Mouse (Mus musculus): ENCODE results near the gene Pde4dip. TPM values are rescaled to one million over a fixed set of nuclear protein-coding genes. Genes with fewer than 3 reads are reported as not detected.
A peak's percentile ranks its signal among the peaks of the same experiment; 100 is the strongest.

Gene Pde4dip
- total and polyA plus RNA-seq, 3 experiments, result 1,061 to 1,897 (median 1,629) TPM

DNA sequence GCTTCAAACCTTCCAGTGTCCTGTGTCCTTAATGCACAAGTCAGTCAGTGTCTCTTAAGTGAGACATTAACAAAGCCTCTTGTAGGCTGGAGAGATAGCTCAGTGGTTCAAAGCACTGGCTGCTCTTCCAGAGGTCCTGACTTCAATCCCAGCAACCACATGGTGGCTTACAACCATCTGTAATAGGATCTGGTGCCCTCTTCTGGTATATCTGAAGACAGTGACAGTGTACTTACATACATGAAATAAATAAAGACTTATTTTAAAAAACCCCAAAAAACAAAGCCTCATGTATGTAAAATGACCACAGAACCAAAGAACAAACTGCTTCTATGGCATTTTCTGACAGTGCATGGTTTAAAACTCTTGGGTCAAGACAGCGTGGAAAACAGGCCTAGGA is 172.6 kb downstream of the Pde4dip start:
- peak in 1 of 2 experiments; percentile 1 for DNase-seq
- H3K9ac ChIP-seq (ENCODE audit: low read depth, low read length), result no peak overlapping the region
- TF ChIP-seq POLR2A (IDR thresholded peaks at IDR 0.05; ENCODE audit: insufficient read depth, low read depth, low read length) (no peak), CTCF (IDR thresholded peaks at IDR 0.05) (peak; percentile 30; the same call in 1 of the 2 replicates)
- intact Hi-C loops (cut with DNase I), result no loop called here
- H3K4me3 ChIP-seq, result no peak overlapping the region
- no peak overlapping the region for H3K27ac ChIP-seq
- no peaks in the 10 kb centered on the region; the same call in 1 of the 2 replicates for H3K36me3 ChIP-seq (ENCODE audit: control insufficient read depth, insufficient read depth, low read length)
- no peaks in the 10 kb centered on the region for H3K79me2 ChIP-seq (replicated peaks; ENCODE audit: control insufficient read depth, insufficient read depth, low read length)
- H3K27me3 ChIP-seq (ENCODE audit: control insufficient read depth, insufficient read depth, low read length), result no peaks in the 10 kb centered on the region; the same call in 1 of the 2 replicates
- WGBS, result 84% methylated on average over 1 of the region's 1 CpGs
- no peaks in the 10 kb centered on the region for H3K4me1 ChIP-seq (ENCODE audit: control insufficient read depth, insufficient read depth, low read length)

DNA sequence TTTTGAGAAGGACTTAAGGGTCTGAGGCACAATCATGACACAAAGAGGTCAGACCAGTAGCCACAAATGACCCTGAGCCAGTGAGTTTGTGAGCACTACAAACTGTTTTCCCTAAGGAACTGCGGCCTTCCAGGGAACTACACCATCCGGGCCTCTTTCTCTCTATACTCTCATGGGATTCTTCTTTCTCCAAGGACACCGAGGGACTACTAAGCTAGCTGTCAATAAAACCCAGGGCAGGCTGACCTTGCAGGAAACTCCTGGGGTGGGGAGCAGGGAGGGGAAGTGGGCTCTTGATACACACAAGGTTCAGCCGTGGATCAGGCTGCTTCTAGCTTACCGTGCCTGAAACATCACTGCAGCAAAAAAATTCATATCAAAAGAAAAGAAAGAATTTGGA is 177.6 kb downstream of the Pde4dip start:
- Histone ChIP-seq H3K4me1 (ENCODE audit: control insufficient read depth, insufficient read depth, low read length) (no peaks in the 10 kb centered on the region), H3K27me3 (ENCODE audit: control insufficient read depth, insufficient read depth, low read length) (no peaks in the 10 kb centered on the region; the same call in 1 of the 2 replicates), H3K4me3 (no peak overlapping the region), H3K79me2 (replicated peaks; ENCODE audit: control insufficient read depth, insufficient read depth, low read length) (0 out of 2 replicates have a peak, but pooled peaks cover 1% of the 10 kb centered on the region), H3K27ac (no peak overlapping the region), H3K9ac (ENCODE audit: low read depth, low read length) (no peak overlapping the region), H3K36me3 (ENCODE audit: control insufficient read depth, insufficient read depth, low read length) (no peaks in the 10 kb centered on the region)
- WGBS, result 31% methylated on average over 5 of the region's 5 CpGs
- TF ChIP-seq POLR2A (IDR thresholded peaks at IDR 0.05; ENCODE audit: insufficient read depth, low read depth, low read length) (no peak), CTCF (IDR thresholded peaks at IDR 0.05) (no peak), EP300 (IDR thresholded peaks at IDR 0.05; ENCODE audit: insufficient read depth, low read depth, low read length) (no peak)
- DNase-seq, result no peak
- intact Hi-C loops (cut with DNase I), result no loop called here

DNA sequence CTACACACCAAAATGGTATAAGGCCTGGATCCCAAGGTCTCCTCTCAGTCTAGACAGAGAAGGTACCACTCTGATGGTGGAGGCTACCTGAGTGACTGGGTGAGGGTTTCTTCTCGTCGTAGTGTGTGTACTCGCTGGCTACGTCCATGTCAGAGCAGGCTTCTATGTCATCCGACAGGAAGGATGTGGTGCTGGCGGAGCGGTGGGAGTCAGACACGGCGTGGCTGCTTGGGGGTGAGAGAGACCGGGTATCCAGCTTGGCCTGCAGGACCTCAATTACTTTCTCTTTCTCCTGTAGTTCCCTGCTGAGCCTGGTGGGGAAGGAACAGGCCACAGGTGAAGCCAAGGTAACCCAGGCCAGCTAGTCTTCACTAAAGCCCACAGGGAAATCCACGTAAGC is 178.4 kb downstream of the Pde4dip start:
- Histone ChIP-seq H3K79me2 (replicated peaks; ENCODE audit: control insufficient read depth, insufficient read depth, low read length) (0 out of 2 replicates have a peak, but pooled peaks cover 1% of the 10 kb centered on the region), H3K27me3 (ENCODE audit: control insufficient read depth, insufficient read depth, low read length) (no peaks in the 10 kb centered on the region; the same call in 1 of the 2 replicates), H3K27ac (no peak overlapping the region), H3K9ac (ENCODE audit: low read depth, low read length) (no peak overlapping the region), H3K36me3 (ENCODE audit: control insufficient read depth, insufficient read depth, low read length) (no peaks in the 10 kb centered on the region), H3K4me3 (no peak overlapping the region), H3K4me1 (ENCODE audit: control insufficient read depth, insufficient read depth, low read length) (no peaks in the 10 kb centered on the region)
- intact Hi-C loops (cut with DNase I), result no loop called here
- no peak for DNase-seq
- TF ChIP-seq CTCF (IDR thresholded peaks at IDR 0.05) (no peak), POLR2A (IDR thresholded peaks at IDR 0.05; ENCODE audit: insufficient read depth, low read depth, low read length) (no peak), EP300 (IDR thresholded peaks at IDR 0.05; ENCODE audit: insufficient read depth, low read depth, low read length) (no peak)
- WGBS, result 81% methylated on average over 11 of the region's 11 CpGs

DNA sequence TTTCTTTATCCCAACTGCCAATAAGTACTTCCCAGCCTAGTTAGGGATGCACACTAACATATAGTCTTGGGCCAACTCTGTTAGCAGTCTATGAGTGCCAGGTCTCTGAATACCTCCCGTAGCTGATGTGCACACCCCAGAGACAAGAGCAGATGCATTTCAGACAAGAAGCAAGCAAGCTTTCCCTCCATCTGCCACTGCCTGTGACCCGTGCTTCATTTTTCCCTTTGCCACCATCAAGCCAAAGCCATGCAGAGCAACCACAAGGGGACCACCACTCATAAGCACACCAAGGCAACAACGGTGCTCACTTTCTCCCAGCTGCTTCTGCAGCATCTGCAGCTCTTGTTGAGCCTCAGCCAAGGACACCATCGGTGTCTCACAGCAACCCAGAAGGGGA is 181.9 kb downstream of the Pde4dip start:
- no peaks in the 10 kb centered on the region for H3K4me1 ChIP-seq (ENCODE audit: control insufficient read depth, insufficient read depth, low read length)
- H3K27me3 ChIP-seq (ENCODE audit: control insufficient read depth, insufficient read depth, low read length), result no peaks in the 10 kb centered on the region
- H3K36me3 ChIP-seq (ENCODE audit: control insufficient read depth, insufficient read depth, low read length), result no peaks in the 10 kb centered on the region
- TF ChIP-seq CTCF (IDR thresholded peaks at IDR 0.05) (no peak), EP300 (IDR thresholded peaks at IDR 0.05; ENCODE audit: insufficient read depth, low read depth, low read length) (no peak), POLR2A (IDR thresholded peaks at IDR 0.05; ENCODE audit: insufficient read depth, low read depth, low read length) (no peak)
- no peak overlapping the region for H3K4me3 ChIP-seq
- H3K9ac ChIP-seq (ENCODE audit: low read depth, low read length), result no peak overlapping the region
- H3K27ac ChIP-seq, result no peak overlapping the region
- 77% methylated on average over 4 of the region's 4 CpGs for WGBS
- DNase-seq, result no peak
- 0 out of 2 replicates have a peak, but pooled peaks cover 1% of the 10 kb centered on the region for H3K79me2 ChIP-seq (replicated peaks; ENCODE audit: control insufficient read depth, insufficient read depth, low read length)
- intact Hi-C loops (cut with DNase I), result no loop called here

DNA sequence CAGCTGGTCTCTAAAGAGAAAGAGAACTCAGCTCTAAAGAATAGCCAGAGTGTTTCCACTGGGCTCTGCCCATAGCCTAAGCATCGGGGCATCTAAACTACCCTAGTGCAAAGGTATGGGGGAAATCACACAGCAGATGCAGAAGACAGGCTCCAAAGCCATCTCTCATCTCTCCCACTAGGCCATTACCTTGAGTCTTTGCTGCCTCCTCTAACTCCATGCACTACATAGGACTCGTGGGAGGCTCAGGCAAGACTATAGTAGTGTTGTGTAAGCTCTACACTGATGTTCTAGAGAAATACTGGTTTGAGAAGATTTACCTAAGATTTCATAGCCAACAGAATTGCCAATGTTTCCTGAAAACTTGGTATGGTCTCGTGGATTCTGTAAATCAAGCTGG is 183.0 kb downstream of the Pde4dip start:
- Histone ChIP-seq H3K27me3 (ENCODE audit: control insufficient read depth, insufficient read depth, low read length) (no peaks in the 10 kb centered on the region), H3K9ac (ENCODE audit: low read depth, low read length) (no peak overlapping the region), H3K79me2 (replicated peaks; ENCODE audit: control insufficient read depth, insufficient read depth, low read length) (0 out of 2 replicates have a peak, but pooled peaks cover 1% of the 10 kb centered on the region), H3K36me3 (ENCODE audit: control insufficient read depth, insufficient read depth, low read length) (peaks cover 2% of the 10 kb centered on the region; the same call in 1 of the 2 replicates), H3K27ac (no peak overlapping the region), H3K4me3 (no peak overlapping the region), H3K4me1 (ENCODE audit: control insufficient read depth, insufficient read depth, low read length) (no peaks in the 10 kb centered on the region)
- intact Hi-C loops (cut with DNase I), result no loop called here
- 78% methylated on average over 3 of the region's 3 CpGs for WGBS
- no peak for DNase-seq
- TF ChIP-seq EP300 (IDR thresholded peaks at IDR 0.05; ENCODE audit: insufficient read depth, low read depth, low read length), result no peak
- TF ChIP-seq CTCF (IDR thresholded peaks at IDR 0.05), result no peak
- TF ChIP-seq POLR2A (IDR thresholded peaks at IDR 0.05; ENCODE audit: insufficient read depth, low read depth, low read length), result no peak

DNA sequence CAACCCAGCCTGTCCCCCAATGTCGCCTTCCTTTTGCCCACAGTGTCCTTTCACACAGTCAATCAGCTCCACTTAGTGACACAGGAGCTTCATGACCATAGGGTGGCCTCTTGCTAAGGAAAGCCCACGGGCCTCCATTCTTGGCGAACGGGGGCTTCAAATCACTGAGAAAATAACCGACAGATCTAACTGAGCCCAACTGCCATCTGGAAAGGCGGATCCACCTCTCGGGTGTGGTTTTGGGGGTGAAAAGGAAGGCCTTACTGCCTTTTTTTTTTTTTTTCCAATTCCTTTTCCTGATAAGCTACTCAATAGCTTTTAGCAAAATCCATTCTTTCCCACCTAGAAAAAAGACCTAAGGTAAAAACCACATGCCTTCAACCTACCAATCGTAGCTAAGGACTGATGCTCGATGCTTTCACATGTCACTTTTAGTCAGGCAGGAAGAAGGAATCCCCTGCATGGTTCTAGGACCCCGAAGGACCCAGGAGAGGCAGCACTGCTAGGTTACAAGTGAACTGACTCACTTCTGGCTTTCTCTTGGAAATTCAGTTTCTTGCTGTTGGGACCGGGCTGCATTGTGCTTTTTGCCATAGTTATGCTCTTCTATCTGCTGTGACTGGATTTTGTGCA is 185.9 kb downstream of the Pde4dip start:
- H3K9ac ChIP-seq (ENCODE audit: low read depth, low read length), result no peak overlapping the region

More for the DNA sequence above, 185.9 kb downstream of the Pde4dip start:
- Histone ChIP-seq H3K27ac (no peak overlapping the region), H3K4me3 (no peak overlapping the region), H3K36me3 (ENCODE audit: control insufficient read depth, insufficient read depth, low read length) (peaks cover 2% of the 10 kb centered on the region; the same call in 1 of the 2 replicates), H3K27me3 (ENCODE audit: control insufficient read depth, insufficient read depth, low read length) (no peaks in the 10 kb centered on the region), H3K4me1 (ENCODE audit: control insufficient read depth, insufficient read depth, low read length) (no peaks in the 10 kb centered on the region), H3K79me2 (replicated peaks; ENCODE audit: control insufficient read depth, insufficient read depth, low read length) (no peaks in the 10 kb centered on the region)
- WGBS, result 84% methylated on average over 11 of the region's 11 CpGs
- no peak for DNase-seq
- intact Hi-C loops (cut with DNase I), result no loop called here
- TF ChIP-seq POLR2A (IDR thresholded peaks at IDR 0.05; ENCODE audit: insufficient read depth, low read depth, low read length) (no peak), CTCF (IDR thresholded peaks at IDR 0.05) (no peak), EP300 (IDR thresholded peaks at IDR 0.05; ENCODE audit: insufficient read depth, low read depth, low read length) (no peak)
